20 mouse cellular contexts compared by ENCODE assay signal in genomic region chr11:71908616-71909015, GRCm38 (mm10).
A peak's percentile ranks its signal among the peaks of the same experiment; 100 is the strongest.
DNase-seq lines count a peak whose midpoint lies in the region; ATAC-seq and TF ChIP-seq lines count a peak whose summit lies in the region.
"Had no signal": no experiment of that assay in that cellular context is flagged by ENCODE, and none has a peak within 500 bp of the region (broad histone marks: within the 10 kb centered on the region; RNA-seq: fewer than 3 reads in every experiment).

No protein-coding gene starts in this region.

- WGBS in lung, embryonic 14.5 days = 33% methylated on average over 7 of the region's 7 CpGs
- WGBS in midbrain, embryonic 11.5 days = 39% methylated on average over 7 of the region's 7 CpGs
- 20% methylated on average over 7 of the region's 7 CpGs for WGBS in forebrain, embryonic 16.5 days

- TF ChIP-seq CTCF in lung, embryonic 14.5 days (IDR thresholded peaks at IDR 0.05; ENCODE audit: low read depth) = no peak

- no peak overlapping the region for H3K4me3 ChIP-seq in lung, embryonic 14.5 days (ENCODE audit: low read depth, low read length)
- no peak overlapping the region for H3K4me3 ChIP-seq in midbrain, embryonic 11.5 days (ENCODE audit: low read depth, low read length)
- H3K4me3 ChIP-seq in forebrain, embryonic 16.5 days (replicated peaks; ENCODE audit: low read length) = no peak overlapping the region
- H3K4me3 ChIP-seq: erythroblast, embryonic 14.5 days; hindbrain, embryonic 15.5 days; limb, embryonic 12.5 days; megakaryocyte, embryonic 14.5 days; neural tube, embryonic 13.5 days; stomach, embryonic 15.5 days had no signal

- H3K9me3 ChIP-seq in lung, embryonic 14.5 days (ENCODE audit: low read depth, low read length) = no peaks in the 10 kb centered on the region
- H3K9me3 ChIP-seq in midbrain, embryonic 11.5 days (ENCODE audit: control insufficient read depth, low read length) = no peaks in the 10 kb centered on the region
- H3K9me3 ChIP-seq in forebrain, embryonic 16.5 days (ENCODE audit: control insufficient read depth, low read length) = no peaks in the 10 kb centered on the region
- H3K9me3 ChIP-seq: hindbrain, embryonic 15.5 days; limb, embryonic 12.5 days; megakaryocyte, embryonic 14.5 days; neural tube, embryonic 13.5 days; stomach, embryonic 15.5 days had no signal

- no peaks in the 10 kb centered on the region for H3K27me3 ChIP-seq in lung, embryonic 14.5 days (ENCODE audit: insufficient read depth, low read length)
- no peaks in the 10 kb centered on the region for H3K27me3 ChIP-seq in midbrain, embryonic 11.5 days (ENCODE audit: control insufficient read depth, insufficient read depth, low read length)
- no peaks in the 10 kb centered on the region for H3K27me3 ChIP-seq in forebrain, embryonic 16.5 days (replicated peaks; ENCODE audit: control insufficient read depth, insufficient read depth, low read length)
- H3K27me3 ChIP-seq: hindbrain, embryonic 15.5 days; limb, embryonic 12.5 days; megakaryocyte, embryonic 14.5 days; neural tube, embryonic 13.5 days; stomach, embryonic 15.5 days had no signal

- no peak overlapping the region for H3K9ac ChIP-seq in lung, embryonic 14.5 days
- no peak overlapping the region for H3K9ac ChIP-seq in midbrain, embryonic 11.5 days (ENCODE audit: low read length)
- H3K9ac ChIP-seq in forebrain, embryonic 16.5 days (replicated peaks; ENCODE audit: low read depth, low read length) = no peak overlapping the region
- H3K9ac ChIP-seq: forebrain, postnatal 0 days; hindbrain, embryonic 15.5 days; limb, embryonic 12.5 days; liver, embryonic 14.5 days; neural tube, embryonic 13.5 days; stomach, embryonic 15.5 days had no signal

- H3K36me3 ChIP-seq in lung, embryonic 14.5 days (ENCODE audit: insufficient read depth) = no peaks in the 10 kb centered on the region
- H3K36me3 ChIP-seq in midbrain, embryonic 11.5 days (ENCODE audit: control insufficient read depth, insufficient read depth, low read length) = no peaks in the 10 kb centered on the region
- no peaks in the 10 kb centered on the region for H3K36me3 ChIP-seq in forebrain, embryonic 16.5 days (ENCODE audit: control insufficient read depth, insufficient read depth)
- H3K36me3 ChIP-seq: hindbrain, embryonic 15.5 days; limb, embryonic 12.5 days; neural tube, embryonic 13.5 days; stomach, embryonic 15.5 days had no signal

- no peak for ATAC-seq in lung, embryonic 14.5 days (ENCODE audit: insufficient read depth)
- ATAC-seq in midbrain, embryonic 11.5 days (ENCODE audit: low FRiP score) = no peak
- no peak for ATAC-seq in forebrain, embryonic 16.5 days
- ATAC-seq: CD4-positive, CD25-positive, alpha-beta regulatory T cell, adult 4 months; forebrain, postnatal 0 days had no signal

- no peak overlapping the region for H3K4me2 ChIP-seq in lung, embryonic 14.5 days
- H3K4me2 ChIP-seq in midbrain, embryonic 11.5 days = no peak overlapping the region
- no peak overlapping the region for H3K4me2 ChIP-seq in forebrain, embryonic 16.5 days (ENCODE audit: low read length)
- H3K4me2 ChIP-seq: hindbrain, embryonic 15.5 days; limb, embryonic 12.5 days; neural tube, embryonic 13.5 days; stomach, embryonic 15.5 days had no signal

- DNase-seq in lung, embryonic 14.5 days = peak; percentile 49
- no peak for DNase-seq in lung, postnatal 36 days
- peak; percentile 14 for DNase-seq in NIH3T3 (ENCODE audit: low read depth)
- DNase-seq in embryo, embryonic 11 days = peak; percentile 44
- peak; percentile 27 for DNase-seq in retina, embryonic 14.5 days (ENCODE audit: low spot score)
- no peak for DNase-seq in midbrain, embryonic 11.5 days (ENCODE audit: low spot score, missing footprints)
- DNase-seq: cerebellum, adult 11-12 months; cerebellum, postnatal 36 days; forebrain, postnatal 0 days; gastrocnemius, postnatal 14 days; kidney, adult 11 months had no signal

- H3K27ac ChIP-seq in lung, embryonic 14.5 days (ENCODE audit: low read depth) = no peak overlapping the region
- no peak overlapping the region for H3K27ac ChIP-seq in midbrain, embryonic 11.5 days (ENCODE audit: low read depth, low read length)
- H3K27ac ChIP-seq in forebrain, embryonic 16.5 days (ENCODE audit: low read length) = no peak overlapping the region
- H3K27ac ChIP-seq: hindbrain, embryonic 15.5 days; limb, embryonic 12.5 days; liver, embryonic 14.5 days; neural tube, embryonic 13.5 days; stomach, embryonic 15.5 days had no signal

- H3K4me1 ChIP-seq in lung, embryonic 14.5 days (ENCODE audit: insufficient read depth) = no peaks in the 10 kb centered on the region
- H3K4me1 ChIP-seq in midbrain, embryonic 11.5 days (ENCODE audit: control insufficient read depth, insufficient read depth, low read length) = no peaks in the 10 kb centered on the region
- H3K4me1 ChIP-seq in forebrain, embryonic 16.5 days (replicated peaks; ENCODE audit: control insufficient read depth, insufficient read depth, low read length) = no peaks in the 10 kb centered on the region
- H3K4me1 ChIP-seq: hindbrain, embryonic 15.5 days; limb, embryonic 12.5 days; megakaryocyte, embryonic 14.5 days; neural tube, embryonic 13.5 days; stomach, embryonic 15.5 days had no signal

Comparison
In these comparisons a context has a peak if more than half of its experiments do, and no peak if none do; other contexts are left out.
1. DNase-seq: peak in lung, embryonic 14.5 days (single experiment), NIH3T3 (single experiment), embryo, embryonic 11 days (single experiment) and retina, embryonic 14.5 days (single experiment); none in lung, postnatal 36 days (single experiment) and midbrain, embryonic 11.5 days (single experiment).